ENCODE assay signal across 11 mouse cellular contexts in genomic region chr8:106761867-106762523, GRCm38 (mm10).
DNase-seq lines count a peak whose midpoint lies in the region; ATAC-seq and TF ChIP-seq lines count a peak whose summit lies in the region.
"Had no signal": no experiment of that assay in that cellular context is flagged by ENCODE, and none has a peak within 500 bp of the region (broad histone marks: within the 10 kb centered on the region; RNA-seq: fewer than 3 reads in every experiment).

No protein-coding gene starts in this region.

- H3K4me3 ChIP-seq in kidney, adult 2 months (ENCODE audit: insufficient read depth, low read depth, low read length) = no peak overlapping the region
- no peak overlapping the region for H3K4me3 ChIP-seq in embryonic facial prominence, embryonic 10.5 days
- H3K4me3 ChIP-seq in hindbrain, embryonic 13.5 days = no peak overlapping the region
- no peak overlapping the region for H3K4me3 ChIP-seq in thymus, adult 2 months (ENCODE audit: control insufficient read depth, insufficient read depth, low read length)
- H3K4me3 ChIP-seq: erythroblast, embryonic 14.5 days had no signal

- DNase-seq in kidney, postnatal 10 days = peak; percentile 25
- DNase-seq in kidney, adult 2 months = no peak
- DNase-seq in embryonic facial prominence, embryonic 10.5 days (ENCODE audit: low spot score) = peak; percentile 35
- DNase-seq in neural tube, embryonic 10.5 days (ENCODE audit: extremely low spot score, low spot score) = peak; percentile 24
- no peak for DNase-seq in left cerebral cortex, adult 9 months (ENCODE audit: low spot score in 2 of 2)
- no peak for DNase-seq in layer of hippocampus, adult 18-20 months (ENCODE audit: low spot score in 2 of 2)
- DNase-seq in thymus, adult 2 months = no peak
- DNase-seq: heart, postnatal 14 days had no signal

- no peak for TF ChIP-seq CTCF in kidney, adult 2 months (conservative IDR thresholded peaks at IDR 0.05; ENCODE audit: insufficient read depth, insufficient read length, low read depth, low read length)
- no peak for TF ChIP-seq CTCF in thymus, adult 2 months (IDR thresholded peaks at IDR 0.05; ENCODE audit: borderline replicate concordance, control insufficient read depth, extremely low read depth, insufficient read depth, low read length, poor library complexity)

- ATAC-seq in hindbrain, embryonic 13.5 days (ENCODE audit: low FRiP score) = no peak

- no peaks in the 10 kb centered on the region for H3K9me3 ChIP-seq in embryonic facial prominence, embryonic 10.5 days
- no peaks in the 10 kb centered on the region for H3K9me3 ChIP-seq in hindbrain, embryonic 13.5 days

- H3K4me2 ChIP-seq in hindbrain, embryonic 13.5 days = no peak overlapping the region

- H3K36me3 ChIP-seq in kidney, adult 2 months (ENCODE audit: control insufficient read depth, insufficient read depth, low read length) = no peaks in the 10 kb centered on the region
- H3K36me3 ChIP-seq in embryonic facial prominence, embryonic 10.5 days (replicated peaks) = 0 out of 2 replicates have a peak, but pooled peaks cover 5% of the 10 kb centered on the region
- H3K36me3 ChIP-seq in hindbrain, embryonic 13.5 days = no peaks in the 10 kb centered on the region
- H3K36me3 ChIP-seq in thymus, adult 2 months (ENCODE audit: control insufficient read depth, insufficient read depth, low read length) = no peaks in the 10 kb centered on the region

- no peak for TF ChIP-seq POLR2A in kidney, adult 2 months (IDR thresholded peaks at IDR 0.05; ENCODE audit: low read depth, low read length)
- no peak for TF ChIP-seq POLR2A in thymus, adult 2 months (IDR thresholded peaks at IDR 0.05; ENCODE audit: control insufficient read depth, extremely low read depth, insufficient read depth, low read length, poor library complexity)

- no peaks in the 10 kb centered on the region for H3K27me3 ChIP-seq in kidney, adult 2 months (replicated peaks; ENCODE audit: control insufficient read depth, insufficient read depth, low read length)
- H3K27me3 ChIP-seq in embryonic facial prominence, embryonic 10.5 days (replicated peaks; ENCODE audit: low read depth, poor library complexity, severe bottlenecking) = no peaks in the 10 kb centered on the region
- H3K27me3 ChIP-seq in hindbrain, embryonic 13.5 days = no peaks in the 10 kb centered on the region
- H3K27me3 ChIP-seq in thymus, adult 2 months (ENCODE audit: control insufficient read depth, insufficient read depth, low read length) = no peaks in the 10 kb centered on the region

- WGBS in kidney, adult 2 months = 52% methylated on average over 7 of the region's 7 CpGs
- whole genome bisulfite sequencing in embryonic facial prominence, embryonic 10.5 days = 33% methylated on average over 7 of the region's 7 CpGs
- WGBS in hindbrain, embryonic 13.5 days = 24% methylated on average over 7 of the region's 7 CpGs
- 89% methylated on average over 7 of the region's 7 CpGs for WGBS in thymus, adult 2 months

- no peak overlapping the region for H3K9ac ChIP-seq in hindbrain, embryonic 13.5 days

- H3K4me1 ChIP-seq in kidney, adult 2 months (ENCODE audit: control insufficient read depth, insufficient read depth, low read length) = peaks cover 6% of the 10 kb centered on the region; the same call in 1 of the 2 replicates
- peaks cover 22% of the 10 kb centered on the region for H3K4me1 ChIP-seq in embryonic facial prominence, embryonic 10.5 days
- peaks cover 19% of the 10 kb centered on the region for H3K4me1 ChIP-seq in hindbrain, embryonic 13.5 days (replicated peaks)
- no peaks in the 10 kb centered on the region for H3K4me1 ChIP-seq in thymus, adult 2 months (replicated peaks; ENCODE audit: control insufficient read depth, insufficient read depth, low read length)

- no peak overlapping the region for H3K27ac ChIP-seq in kidney, adult 2 months (ENCODE audit: insufficient read depth, low read depth, low read length)
- H3K27ac ChIP-seq in embryonic facial prominence, embryonic 10.5 days (replicated peaks) = no peak overlapping the region
- peak overlapping the region; percentile 66 for H3K27ac ChIP-seq in hindbrain, embryonic 13.5 days
- H3K27ac ChIP-seq in thymus, adult 2 months (ENCODE audit: control insufficient read depth, insufficient read depth, low read length) = no peak overlapping the region
- H3K27ac ChIP-seq: macrophage had no signal

Comparison
In these comparisons a context has a peak if more than half of its experiments do, and no peak if none do; other contexts are left out.
1. DNase-seq: peak in kidney, postnatal 10 days (single experiment), embryonic facial prominence, embryonic 10.5 days (single experiment) and neural tube, embryonic 10.5 days (single experiment); none in kidney, adult 2 months (single experiment), left cerebral cortex, adult 9 months (0 of 2), layer of hippocampus, adult 18-20 months (0 of 2) and thymus, adult 2 months (single experiment).